Mouse (Mus musculus): Measurements from ENCODE around the gene Cd37. TPM values are rescaled to one million over a fixed set of nuclear protein-coding genes. Genes with fewer than 3 reads are reported as not detected.
A peak's percentile ranks its signal among the peaks of the same experiment; 100 is the strongest.

The Cd37 gene
- polyA plus RNA-seq, 1 experiment from 2014 or later = 3.0 TPM

GRCm38 (mm10) chr7:45212356-45212755 is 26.6 kb downstream of the Cd37 start:
- H3K9ac ChIP-seq (ENCODE audit: low read length) = no peak overlapping the region
- no peak overlapping the region for H3K4me2 ChIP-seq (ENCODE audit: low read depth, low read length)
- no peak for ATAC-seq (ENCODE audit: low read depth)
- no peak overlapping the region for H3K4me3 ChIP-seq (ENCODE audit: low read length)
- no peaks in the 10 kb centered on the region for H3K36me3 ChIP-seq (ENCODE audit: control insufficient read depth, insufficient read depth, low read length)
- peaks cover 15% of the 10 kb centered on the region for H3K4me1 ChIP-seq (replicated peaks; ENCODE audit: control insufficient read depth, insufficient read depth, low read length)
- H3K27me3 ChIP-seq (ENCODE audit: control insufficient read depth, insufficient read depth, low read depth, low read length) = peaks cover 26% of the 10 kb centered on the region
- H3K9me3 ChIP-seq (ENCODE audit: control insufficient read depth, low read length) = peaks cover 6% of the 10 kb centered on the region; the same call in 1 of the 2 replicates
- WGBS = 70% methylated on average over 7 of the region's 7 CpGs
- H3K27ac ChIP-seq (ENCODE audit: low read length) = no peak overlapping the region

GRCm38 (mm10) chr7:45211851-45212251 is 27.1 kb downstream of the Cd37 start, which contains the start of gene Dkkl1:
Gene Dkkl1 (minus strand): TSS chr7:45212147.
- 4% methylated on average over 17 of the region's 17 CpGs for WGBS
- peak within 1 kb of the TSS; percentile 15; the same call in 1 of the 2 replicates for H3K4me3 ChIP-seq (ENCODE audit: low read length)
- no peak within 1 kb of the TSS for H3K9ac ChIP-seq (ENCODE audit: low read length)
- H3K4me2 ChIP-seq (ENCODE audit: low read depth, low read length) = peak within 1 kb of the TSS; percentile 45
- H3K9me3 ChIP-seq (ENCODE audit: control insufficient read depth, low read length) = peaks cover 6% of the 10 kb centered on the region; the same call in 1 of the 2 replicates
- no peaks in the 10 kb centered on the region for H3K36me3 ChIP-seq (ENCODE audit: control insufficient read depth, insufficient read depth, low read length)
- peaks cover 26% of the 10 kb centered on the region for H3K27me3 ChIP-seq (ENCODE audit: control insufficient read depth, insufficient read depth, low read depth, low read length)
- H3K4me1 ChIP-seq (replicated peaks; ENCODE audit: control insufficient read depth, insufficient read depth, low read length) = peaks cover 10% of the 10 kb centered on the region
- no peak for ATAC-seq (ENCODE audit: low read depth)
- H3K27ac ChIP-seq (ENCODE audit: low read length) = no peak within 1 kb of the TSS

- H3K4me3 ChIP-seq (ENCODE audit: low read length) = no peak overlapping the region
- no peak for ATAC-seq (ENCODE audit: low read depth)
- H3K9me3 ChIP-seq (ENCODE audit: control insufficient read depth, low read length) = peaks cover 6% of the 10 kb centered on the region; the same call in 1 of the 2 replicates
- H3K9ac ChIP-seq (ENCODE audit: low read length) = no peak overlapping the region
- no peak overlapping the region for H3K4me2 ChIP-seq (ENCODE audit: low read depth, low read length)
- H3K27ac ChIP-seq (ENCODE audit: low read length) = no peak overlapping the region
- peaks cover 8% of the 10 kb centered on the region for H3K4me1 ChIP-seq (replicated peaks; ENCODE audit: control insufficient read depth, insufficient read depth, low read length)
- WGBS = 41% methylated on average over 10 of the region's 10 CpGs
- H3K27me3 ChIP-seq (ENCODE audit: control insufficient read depth, insufficient read depth, low read depth, low read length) = peaks cover 26% of the 10 kb centered on the region
- H3K36me3 ChIP-seq (ENCODE audit: control insufficient read depth, insufficient read depth, low read length) = no peaks in the 10 kb centered on the region
Measured at GRCm38 (mm10) chr7:45211070-45211469, 27.8 kb downstream of the Cd37 start.

GRCm38 (mm10) chr7:45208260-45208659 is 30.7 kb downstream of the Cd37 start:
- Histone ChIP-seq H3K4me2 (ENCODE audit: low read depth, low read length) (no peak overlapping the region), H3K4me1 (replicated peaks; ENCODE audit: control insufficient read depth, insufficient read depth, low read length) (0 out of 2 replicates have a peak, but pooled peaks cover 5% of the 10 kb centered on the region), H3K27ac (ENCODE audit: low read length) (no peak overlapping the region), H3K36me3 (ENCODE audit: control insufficient read depth, insufficient read depth, low read length) (no peaks in the 10 kb centered on the region), H3K9me3 (ENCODE audit: control insufficient read depth, low read length) (peaks cover 6% of the 10 kb centered on the region; the same call in 1 of the 2 replicates), H3K9ac (ENCODE audit: low read length) (no peak overlapping the region), H3K4me3 (ENCODE audit: low read length) (no peak overlapping the region), H3K27me3 (ENCODE audit: control insufficient read depth, insufficient read depth, low read depth, low read length) (peaks cover 24% of the 10 kb centered on the region)
- 74% methylated on average over 6 of the region's 6 CpGs for WGBS
- no peak for ATAC-seq (ENCODE audit: low read depth)

- H3K4me3 ChIP-seq (ENCODE audit: low read length) = peak within 1 kb of the TSS; percentile 57
Measured at GRCm38 (mm10) chr7:45204380-45205143, 34.4 kb downstream of the Cd37 start, which contains the start of gene Ccdc155. Gene Ccdc155 (minus strand): TSS chr7:45204892.

GRCm38 (mm10) chr7:45202654-45203053 is 36.3 kb downstream of the Cd37 start:
- ATAC-seq (ENCODE audit: low read depth) = no peak
- H3K36me3 ChIP-seq (ENCODE audit: control insufficient read depth, insufficient read depth, low read length) = no peaks in the 10 kb centered on the region
- H3K9ac ChIP-seq (ENCODE audit: low read length) = no peak overlapping the region; the same call in 1 of the 2 replicates
- no peak overlapping the region for H3K4me2 ChIP-seq (ENCODE audit: low read depth, low read length)
- no peaks in the 10 kb centered on the region for H3K9me3 ChIP-seq (ENCODE audit: control insufficient read depth, low read length)
- WGBS = 23% methylated on average over 9 of the region's 10 CpGs
- no peaks in the 10 kb centered on the region for H3K4me1 ChIP-seq (replicated peaks; ENCODE audit: control insufficient read depth, insufficient read depth, low read length)
- no peak overlapping the region for H3K4me3 ChIP-seq (ENCODE audit: low read length)
- no peaks in the 10 kb centered on the region for H3K27me3 ChIP-seq (ENCODE audit: control insufficient read depth, insufficient read depth, low read depth, low read length)
- no peak overlapping the region for H3K27ac ChIP-seq (ENCODE audit: low read length)

More at GRCm38 (mm10) chr7:45204380-45205143, 34.4 kb downstream of the Cd37 start, which contains the start of gene Ccdc155:
- Histone ChIP-seq H3K9me3 (ENCODE audit: control insufficient read depth, low read length) (peaks cover 6% of the 10 kb centered on the region; the same call in 1 of the 2 replicates), H3K36me3 (ENCODE audit: control insufficient read depth, insufficient read depth, low read length) (no peaks in the 10 kb centered on the region), H3K4me1 (replicated peaks; ENCODE audit: control insufficient read depth, insufficient read depth, low read length) (no peaks in the 10 kb centered on the region), H3K27me3 (ENCODE audit: control insufficient read depth, insufficient read depth, low read depth, low read length) (no peaks in the 10 kb centered on the region), H3K9ac (ENCODE audit: low read length) (peak within 1 kb of the TSS; percentile 54), H3K4me2 (ENCODE audit: low read depth, low read length) (peak within 1 kb of the TSS; percentile 67), H3K27ac (ENCODE audit: low read length) (no peak within 1 kb of the TSS)
- 7% methylated on average over 41 of the region's 44 CpGs for WGBS
- peak; percentile 97 for ATAC-seq (ENCODE audit: low read depth)

GRCm38 (mm10) chr7:45198961-45199360 is 40.0 kb downstream of the Cd37 start:
- Histone ChIP-seq H3K9ac (ENCODE audit: low read length) (no peak overlapping the region), H3K4me3 (ENCODE audit: low read length) (no peak overlapping the region), H3K4me2 (ENCODE audit: low read depth, low read length) (no peak overlapping the region), H3K4me1 (replicated peaks; ENCODE audit: control insufficient read depth, insufficient read depth, low read length) (no peaks in the 10 kb centered on the region), H3K27me3 (ENCODE audit: control insufficient read depth, insufficient read depth, low read depth, low read length) (0 out of 2 replicates have a peak, but pooled peaks cover 3% of the 10 kb centered on the region), H3K27ac (ENCODE audit: low read length) (no peak overlapping the region), H3K9me3 (ENCODE audit: control insufficient read depth, low read length) (no peaks in the 10 kb centered on the region), H3K36me3 (ENCODE audit: control insufficient read depth, insufficient read depth, low read length) (no peaks in the 10 kb centered on the region)
- no peak for ATAC-seq (ENCODE audit: low read depth)
- WGBS = 72% methylated on average over 11 of the region's 11 CpGs

- H3K27me3 ChIP-seq (ENCODE audit: control insufficient read depth, insufficient read depth, low read depth, low read length) = 0 out of 2 replicates have a peak, but pooled peaks cover 3% of the 10 kb centered on the region
- 9% methylated on average over 5 of the region's 5 CpGs for WGBS
- no peak overlapping the region for H3K27ac ChIP-seq (ENCODE audit: low read length)
- H3K9me3 ChIP-seq (ENCODE audit: control insufficient read depth, low read length) = no peaks in the 10 kb centered on the region
- no peaks in the 10 kb centered on the region for H3K4me1 ChIP-seq (replicated peaks; ENCODE audit: control insufficient read depth, insufficient read depth, low read length)
- no peak overlapping the region for H3K4me2 ChIP-seq (ENCODE audit: low read depth, low read length)
- no peak overlapping the region for H3K4me3 ChIP-seq (ENCODE audit: low read length)
- ATAC-seq (ENCODE audit: low read depth) = 0 out of 2 replicates have a peak, but pooled peaks have one; percentile 31
- H3K9ac ChIP-seq (ENCODE audit: low read length) = no peak overlapping the region
- H3K36me3 ChIP-seq (ENCODE audit: control insufficient read depth, insufficient read depth, low read length) = no peaks in the 10 kb centered on the region
Measured at GRCm38 (mm10) chr7:45198435-45198834, 40.5 kb downstream of the Cd37 start.

- no peak overlapping the region for H3K9ac ChIP-seq (ENCODE audit: low read length)
- no peak overlapping the region for H3K4me2 ChIP-seq (ENCODE audit: low read depth, low read length)
- 77% methylated on average over 5 of the region's 5 CpGs for WGBS
- H3K27ac ChIP-seq (ENCODE audit: low read length) = no peak overlapping the region
- H3K36me3 ChIP-seq (ENCODE audit: control insufficient read depth, insufficient read depth, low read length) = no peaks in the 10 kb centered on the region
- ATAC-seq (ENCODE audit: low read depth) = no peak
- no peaks in the 10 kb centered on the region for H3K4me1 ChIP-seq (replicated peaks; ENCODE audit: control insufficient read depth, insufficient read depth, low read length)
- H3K27me3 ChIP-seq (ENCODE audit: control insufficient read depth, insufficient read depth, low read depth, low read length) = 0 out of 2 replicates have a peak, but pooled peaks cover 3% of the 10 kb centered on the region
- no peaks in the 10 kb centered on the region for H3K9me3 ChIP-seq (ENCODE audit: control insufficient read depth, low read length)
- no peak overlapping the region for H3K4me3 ChIP-seq (ENCODE audit: low read length)
Measured at GRCm38 (mm10) chr7:45196994-45197393, 41.9 kb downstream of the Cd37 start.

All from lung, embryonic 16.5 days (tissue).